Mouse (Mus musculus): ENCODE measurements around the gene Commd3.

- TF ChIP-seq POLR2A (IDR thresholded peaks at IDR 0.05; ENCODE audit: low read depth, low read length): no peak
- TF ChIP-seq CTCF (conservative IDR thresholded peaks at IDR 0.05; ENCODE audit: insufficient read depth, insufficient read length, low read depth, low read length): no peak
Observed at GRCm38 (mm10) chr2:18674193-18674902, 2.2 kb downstream of the Commd3 start.

Measured in kidney, adult 2 months (tissue).